Mouse (Mus musculus): ENCODE measurements around the gene Adamtsl4. TPM values are rescaled to one million over a fixed set of nuclear protein-coding genes. Genes with fewer than 3 reads are reported as not detected.

The Adamtsl4 gene
- polyA plus RNA-seq, 1 experiment from 2014 or later = 2.6 TPM

DNA sequence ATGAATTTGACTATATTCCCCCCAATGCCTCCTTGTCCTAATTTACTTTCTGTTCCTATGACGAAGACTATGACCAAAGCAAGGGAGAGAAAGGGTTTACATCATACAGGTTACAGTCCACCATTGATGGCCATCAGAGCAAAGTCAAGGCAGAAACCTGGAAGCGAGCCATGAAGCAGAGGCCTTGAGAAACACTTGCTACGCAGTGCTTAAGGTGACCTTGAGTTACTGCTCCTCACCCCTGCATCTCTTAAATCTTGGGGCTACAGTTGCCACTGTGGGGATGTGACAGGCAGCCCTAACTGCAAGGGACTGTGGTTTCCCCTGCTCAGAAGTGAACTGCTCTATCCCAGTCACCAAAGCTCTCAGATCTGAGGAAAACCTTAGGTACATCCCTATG is 15.6 kb upstream of the Adamtsl4 start:
- TF ChIP-seq EP300 (IDR thresholded peaks at IDR 0.05; ENCODE audit: low read depth) (no peak), CTCF (IDR thresholded peaks at IDR 0.05; ENCODE audit: low read depth) (no peak)
- no peak for DNase-seq

DNA sequence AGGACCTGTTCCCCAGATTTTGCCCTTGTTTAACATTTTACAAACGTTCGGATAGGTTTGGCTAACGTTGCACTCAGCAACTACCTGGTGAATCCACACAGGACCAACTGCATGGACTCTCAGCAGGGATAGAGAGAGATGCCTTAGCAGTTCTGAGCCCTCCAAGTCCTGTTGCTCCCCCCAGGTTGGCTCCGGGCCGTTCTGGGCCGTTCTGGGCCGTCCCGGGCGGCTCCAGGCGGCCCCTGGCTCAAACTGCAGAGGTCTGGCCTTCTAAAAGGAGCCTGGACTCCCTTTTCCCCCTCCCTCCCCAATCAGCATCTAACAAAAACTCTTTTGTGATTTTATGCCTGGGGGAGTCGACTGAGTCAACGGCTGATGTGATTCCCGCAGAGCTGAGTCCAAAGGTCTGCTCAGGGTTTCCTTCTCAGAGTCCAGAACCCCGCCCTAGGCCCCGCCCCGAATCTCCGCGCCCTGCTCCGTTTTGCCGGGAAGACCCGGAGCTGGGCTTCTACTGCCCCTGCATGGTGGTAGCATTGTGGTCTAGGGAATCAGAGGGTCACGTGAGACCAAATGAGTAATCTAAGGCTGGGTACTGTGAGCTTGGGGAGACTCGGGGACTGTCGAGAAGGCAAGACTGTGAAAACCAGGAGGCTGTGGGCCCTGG is 14.3 kb upstream of the Adamtsl4 start:
- H3K27ac ChIP-seq (ENCODE audit: low read depth) = peak overlapping the region; percentile 30; the same call in 1 of the 2 replicates
- H3K27me3 ChIP-seq (ENCODE audit: insufficient read depth, low read length) = no peaks in the 10 kb centered on the region
- 21% methylated on average over 24 of the region's 24 CpGs for WGBS (ENCODE audit: insufficient replicate concordance)
- peak overlapping the region; percentile 48 for H3K9ac ChIP-seq (replicated peaks)
- H3K36me3 ChIP-seq (replicated peaks; ENCODE audit: insufficient read depth, low read length) = no peaks in the 10 kb centered on the region
- DNase-seq (peak; percentile 71), ATAC-seq (peak; percentile 45)
- no peaks in the 10 kb centered on the region for H3K9me3 ChIP-seq (ENCODE audit: low read length)
- H3K4me1 ChIP-seq (ENCODE audit: insufficient read depth) = peaks cover 8% of the 10 kb centered on the region; the same call in 1 of the 2 replicates
- peak overlapping the region; percentile 62 for H3K4me2 ChIP-seq (ENCODE audit: low read depth, low read length)
- 0 out of 2 replicates have a peak overlapping the region, but pooled peaks have one; percentile 3 for H3K4me3 ChIP-seq (ENCODE audit: low read depth, low read length)
- TF ChIP-seq CTCF (IDR thresholded peaks at IDR 0.05; ENCODE audit: low read depth) (peak; percentile 24; the same call in 1 of the 2 replicates), EP300 (IDR thresholded peaks at IDR 0.05; ENCODE audit: low read depth) (no peak)

More for the DNA sequence above, 15.6 kb upstream of the Adamtsl4 start:
- Histone ChIP-seq H3K9ac (replicated peaks) (no peak overlapping the region), H3K4me1 (ENCODE audit: insufficient read depth) (peaks cover 8% of the 10 kb centered on the region; the same call in 1 of the 2 replicates), H3K9me3 (ENCODE audit: low read length) (no peaks in the 10 kb centered on the region), H3K4me2 (ENCODE audit: low read depth, low read length) (no peak overlapping the region), H3K27me3 (ENCODE audit: insufficient read depth, low read length) (no peaks in the 10 kb centered on the region), H3K36me3 (replicated peaks; ENCODE audit: insufficient read depth, low read length) (no peaks in the 10 kb centered on the region), H3K27ac (ENCODE audit: low read depth) (no peak overlapping the region), H3K4me3 (ENCODE audit: low read depth, low read length) (no peak overlapping the region)
- ATAC-seq = peak; percentile 20; the same call in 1 of the 2 replicates
- WGBS (ENCODE audit: insufficient replicate concordance) = 70% methylated on average over 3 of the region's 3 CpGs

DNA sequence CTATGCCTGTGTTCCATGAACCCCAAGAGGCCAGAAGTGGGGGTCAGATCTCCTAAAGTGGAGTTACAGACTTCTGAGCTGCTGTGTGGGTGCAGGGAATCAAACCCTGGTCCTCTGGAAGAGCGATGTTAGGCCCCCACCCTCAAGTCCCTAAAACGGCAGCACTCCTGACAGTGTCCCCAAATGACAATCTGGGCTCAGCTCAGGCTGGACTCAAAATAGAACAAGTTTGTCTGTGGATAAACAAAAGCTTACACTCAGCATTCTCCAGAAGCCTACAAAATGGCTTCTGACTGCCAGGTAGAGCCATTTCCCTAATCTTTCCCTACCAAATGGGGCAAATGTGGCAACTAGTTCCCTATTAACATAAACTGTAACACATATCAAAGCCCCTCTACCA is 13.4 kb upstream of the Adamtsl4 start:
- no peak overlapping the region for H3K4me2 ChIP-seq (ENCODE audit: low read depth, low read length)
- no peaks in the 10 kb centered on the region for H3K9me3 ChIP-seq (ENCODE audit: low read length)
- DNase-seq = no peak
- H3K27ac ChIP-seq (ENCODE audit: low read depth) = no peak overlapping the region
- TF ChIP-seq EP300 (IDR thresholded peaks at IDR 0.05; ENCODE audit: low read depth) (no peak), CTCF (IDR thresholded peaks at IDR 0.05; ENCODE audit: low read depth) (no peak)
- H3K36me3 ChIP-seq (replicated peaks; ENCODE audit: insufficient read depth, low read length) = no peaks in the 10 kb centered on the region
- no peaks in the 10 kb centered on the region for H3K27me3 ChIP-seq (ENCODE audit: insufficient read depth, low read length)
- H3K4me3 ChIP-seq (ENCODE audit: low read depth, low read length) = no peak overlapping the region
- WGBS (ENCODE audit: insufficient replicate concordance) = 78% methylated on average over 2 of the region's 2 CpGs
- H3K9ac ChIP-seq (replicated peaks) = no peak overlapping the region
- ATAC-seq = no peak
- peaks cover 8% of the 10 kb centered on the region; the same call in 1 of the 2 replicates for H3K4me1 ChIP-seq (ENCODE audit: insufficient read depth)

GRCm38 (mm10) chr3:95700233-95700681 is 12.5 kb upstream of the Adamtsl4 start:
- no peaks in the 10 kb centered on the region for H3K36me3 ChIP-seq (replicated peaks; ENCODE audit: insufficient read depth, low read length)
- no peaks in the 10 kb centered on the region for H3K9me3 ChIP-seq (ENCODE audit: low read length)
- ATAC-seq (peak; percentile 66), DNase-seq (peak; percentile 49)
- no peak overlapping the region for H3K27ac ChIP-seq (ENCODE audit: low read depth)
- TF ChIP-seq CTCF (IDR thresholded peaks at IDR 0.05; ENCODE audit: low read depth) (no peak), EP300 (IDR thresholded peaks at IDR 0.05; ENCODE audit: low read depth) (no peak)
- no peaks in the 10 kb centered on the region for H3K27me3 ChIP-seq (ENCODE audit: insufficient read depth, low read length)
- peaks cover 12% of the 10 kb centered on the region for H3K4me1 ChIP-seq (ENCODE audit: insufficient read depth)
- no peak overlapping the region for H3K4me3 ChIP-seq (ENCODE audit: low read depth, low read length)
- H3K9ac ChIP-seq (replicated peaks) = no peak overlapping the region
- no peak overlapping the region for H3K4me2 ChIP-seq (ENCODE audit: low read depth, low read length)
- WGBS (ENCODE audit: insufficient replicate concordance) = 55% methylated on average over 6 of the region's 6 CpGs

GRCm38 (mm10) chr3:95698286-95698685 is 10.6 kb upstream of the Adamtsl4 start:
- Histone ChIP-seq H3K4me1 (ENCODE audit: insufficient read depth) (peaks cover 28% of the 10 kb centered on the region), H3K9me3 (ENCODE audit: low read length) (no peaks in the 10 kb centered on the region), H3K36me3 (replicated peaks; ENCODE audit: insufficient read depth, low read length) (no peaks in the 10 kb centered on the region), H3K27me3 (ENCODE audit: insufficient read depth, low read length) (no peaks in the 10 kb centered on the region), H3K27ac (ENCODE audit: low read depth) (no peak overlapping the region), H3K4me2 (ENCODE audit: low read depth, low read length) (no peak overlapping the region), H3K9ac (replicated peaks) (no peak overlapping the region), H3K4me3 (ENCODE audit: low read depth, low read length) (no peak overlapping the region)
- 89% methylated on average over 4 of the region's 4 CpGs for WGBS (ENCODE audit: insufficient replicate concordance)
- no peak for TF ChIP-seq EP300 (IDR thresholded peaks at IDR 0.05; ENCODE audit: low read depth)
- TF ChIP-seq CTCF (IDR thresholded peaks at IDR 0.05; ENCODE audit: low read depth) = no peak
- DNase-seq (no peak), ATAC-seq (no peak)

GRCm38 (mm10) chr3:95696360-95696759 is 8.6 kb upstream of the Adamtsl4 start:
- 42% methylated on average over 7 of the region's 7 CpGs for whole genome bisulfite sequencing (ENCODE audit: insufficient replicate concordance)
- no peaks in the 10 kb centered on the region for H3K36me3 ChIP-seq (replicated peaks; ENCODE audit: insufficient read depth, low read length)
- peaks cover 31% of the 10 kb centered on the region for H3K4me1 ChIP-seq (ENCODE audit: insufficient read depth)
- ATAC-seq = no peak
- H3K27me3 ChIP-seq (ENCODE audit: insufficient read depth, low read length) = no peaks in the 10 kb centered on the region
- TF ChIP-seq CTCF (IDR thresholded peaks at IDR 0.05; ENCODE audit: low read depth) (no peak), EP300 (IDR thresholded peaks at IDR 0.05; ENCODE audit: low read depth) (no peak)
- no peak overlapping the region for H3K9ac ChIP-seq (replicated peaks)
- no peak overlapping the region for H3K27ac ChIP-seq (ENCODE audit: low read depth)
- H3K4me3 ChIP-seq (ENCODE audit: low read depth, low read length) = no peak overlapping the region
- no peaks in the 10 kb centered on the region for H3K9me3 ChIP-seq (ENCODE audit: low read length)
- H3K4me2 ChIP-seq (ENCODE audit: low read depth, low read length) = no peak overlapping the region
- no peak for DNase-seq
